Mouse (Mus musculus): ENCODE results near the gene Edn3. TPM values are rescaled to one million over a fixed set of nuclear protein-coding genes. Genes with fewer than 3 reads are reported as not detected.

Edn3 gene
- polyA plus RNA-seq (2012; rRNA removed) = 7.8 and 10.4 TPM in 2 replicates

GRCm38 (mm10) chr2:174760479-174761121 is at the start of gene Edn3:
Edn3 (plus strand) TSS chr2:174760619.
- TF ChIP-seq POLR2A (IDR thresholded peaks at IDR 0.05; ENCODE audit: borderline replicate concordance, extremely low read depth, low read depth, low read length) = no peak
- TF ChIP-seq CTCF (IDR thresholded peaks at IDR 0.05; ENCODE audit: insufficient read depth, low read length) = no peak
- 3% methylated on average over 48 of the region's 48 CpGs for WGBS
- DNase-seq = peak; percentile 49
- Histone ChIP-seq H3K4me1 (ENCODE audit: control insufficient read depth, insufficient read depth, low read length) (no peaks in the 10 kb centered on the region), H3K4me3 (replicated peaks; ENCODE audit: extremely low read depth, low read depth, low read length) (peak within 1 kb of the TSS; percentile 55)

- no peaks in the 10 kb centered on the region for H3K4me1 ChIP-seq (ENCODE audit: control insufficient read depth, insufficient read depth, low read length)
- TF ChIP-seq POLR2A (IDR thresholded peaks at IDR 0.05; ENCODE audit: borderline replicate concordance, extremely low read depth, low read depth, low read length) (no peak), CTCF (IDR thresholded peaks at IDR 0.05; ENCODE audit: insufficient read depth, low read length) (no peak)
- no peak overlapping the region for H3K4me3 ChIP-seq (replicated peaks; ENCODE audit: extremely low read depth, low read depth, low read length)
- 95% methylated on average over 1 of the region's 1 CpGs for WGBS
- DNase-seq = no peak
These were observed 48.4 kb upstream of the Edn3 start for GRCm38 (mm10) chr2:174712043-174712442.

GRCm38 (mm10) chr2:174715938-174716337 is 44.5 kb upstream of the Edn3 start:
- no peak for DNase-seq
- no peak for TF ChIP-seq CTCF (IDR thresholded peaks at IDR 0.05; ENCODE audit: insufficient read depth, low read length)
- TF ChIP-seq POLR2A (IDR thresholded peaks at IDR 0.05; ENCODE audit: borderline replicate concordance, extremely low read depth, low read depth, low read length) = no peak
- Histone ChIP-seq H3K4me1 (ENCODE audit: control insufficient read depth, insufficient read depth, low read length) (no peaks in the 10 kb centered on the region), H3K4me3 (replicated peaks; ENCODE audit: extremely low read depth, low read depth, low read length) (no peak overlapping the region)

GRCm38 (mm10) chr2:174717857-174718256 is 42.6 kb upstream of the Edn3 start:
- H3K4me3 ChIP-seq (replicated peaks; ENCODE audit: extremely low read depth, low read depth, low read length) = no peak overlapping the region
- H3K4me1 ChIP-seq (ENCODE audit: control insufficient read depth, insufficient read depth, low read length) = no peaks in the 10 kb centered on the region
- 87% methylated on average over 4 of the region's 4 CpGs for WGBS
- DNase-seq = no peak
- TF ChIP-seq CTCF (IDR thresholded peaks at IDR 0.05; ENCODE audit: insufficient read depth, low read length) = no peak
- no peak for TF ChIP-seq POLR2A (IDR thresholded peaks at IDR 0.05; ENCODE audit: borderline replicate concordance, extremely low read depth, low read depth, low read length)

GRCm38 (mm10) chr2:174727114-174727823 is 33.1 kb upstream of the Edn3 start:
- WGBS = 89% methylated on average over 10 of the region's 10 CpGs
- H3K4me1 ChIP-seq (ENCODE audit: control insufficient read depth, insufficient read depth, low read length) = no peaks in the 10 kb centered on the region
- DNase-seq = no peak
- H3K4me3 ChIP-seq (replicated peaks; ENCODE audit: extremely low read depth, low read depth, low read length) = no peak overlapping the region
- TF ChIP-seq POLR2A (IDR thresholded peaks at IDR 0.05; ENCODE audit: borderline replicate concordance, extremely low read depth, low read depth, low read length) (no peak), CTCF (IDR thresholded peaks at IDR 0.05; ENCODE audit: insufficient read depth, low read length) (no peak)

GRCm38 (mm10) chr2:174731939-174732338 is 28.5 kb upstream of the Edn3 start:
- no peak for TF ChIP-seq CTCF (IDR thresholded peaks at IDR 0.05; ENCODE audit: insufficient read depth, low read length)
- no peak for TF ChIP-seq POLR2A (IDR thresholded peaks at IDR 0.05; ENCODE audit: borderline replicate concordance, extremely low read depth, low read depth, low read length)
- H3K4me1 ChIP-seq (ENCODE audit: control insufficient read depth, insufficient read depth, low read length) = no peaks in the 10 kb centered on the region
- H3K4me3 ChIP-seq (replicated peaks; ENCODE audit: extremely low read depth, low read depth, low read length) = no peak overlapping the region
- no peak for DNase-seq
- WGBS = 69% methylated on average over 5 of the region's 5 CpGs

- H3K4me1 ChIP-seq (ENCODE audit: control insufficient read depth, insufficient read depth, low read length) = no peaks in the 10 kb centered on the region
- no peak overlapping the region for H3K4me3 ChIP-seq (replicated peaks; ENCODE audit: extremely low read depth, low read depth, low read length)
- no peak for DNase-seq
- 97% methylated on average over 1 of the region's 1 CpGs for WGBS
- TF ChIP-seq POLR2A (IDR thresholded peaks at IDR 0.05; ENCODE audit: borderline replicate concordance, extremely low read depth, low read depth, low read length) = no peak
- TF ChIP-seq CTCF (IDR thresholded peaks at IDR 0.05; ENCODE audit: insufficient read depth, low read length) = no peak
These were observed 25.1 kb upstream of the Edn3 start for GRCm38 (mm10) chr2:174735270-174735669.

- no peak for TF ChIP-seq CTCF (IDR thresholded peaks at IDR 0.05; ENCODE audit: insufficient read depth, low read length)
- TF ChIP-seq POLR2A (IDR thresholded peaks at IDR 0.05; ENCODE audit: borderline replicate concordance, extremely low read depth, low read depth, low read length) = no peak
- WGBS = 90% methylated on average over 1 of the region's 1 CpGs
- no peak for DNase-seq
These were observed 13.2 kb upstream of the Edn3 start for GRCm38 (mm10) chr2:174747182-174747581.

GRCm38 (mm10) chr2:174748381-174748780 is 12.0 kb upstream of the Edn3 start:
- WGBS = 59% methylated on average over 8 of the region's 8 CpGs
- H3K4me3 ChIP-seq (replicated peaks; ENCODE audit: extremely low read depth, low read depth, low read length) = no peak overlapping the region
- no peaks in the 10 kb centered on the region for H3K4me1 ChIP-seq (ENCODE audit: control insufficient read depth, insufficient read depth, low read length)
- no peak for DNase-seq
- TF ChIP-seq CTCF (IDR thresholded peaks at IDR 0.05; ENCODE audit: insufficient read depth, low read length) (no peak), POLR2A (IDR thresholded peaks at IDR 0.05; ENCODE audit: borderline replicate concordance, extremely low read depth, low read depth, low read length) (no peak)

More at GRCm38 (mm10) chr2:174747182-174747581, 13.2 kb upstream of the Edn3 start:
- H3K4me3 ChIP-seq (replicated peaks; ENCODE audit: extremely low read depth, low read depth, low read length) = no peak overlapping the region
- H3K4me1 ChIP-seq (ENCODE audit: control insufficient read depth, insufficient read depth, low read length) = no peaks in the 10 kb centered on the region

GRCm38 (mm10) chr2:174753197-174753596 is 7.2 kb upstream of the Edn3 start:
- DNase-seq = no peak
- WGBS = 100% methylated on average over 1 of the region's 1 CpGs
- H3K4me3 ChIP-seq (replicated peaks; ENCODE audit: extremely low read depth, low read depth, low read length) = no peak overlapping the region
- H3K4me1 ChIP-seq (ENCODE audit: control insufficient read depth, insufficient read depth, low read length) = no peaks in the 10 kb centered on the region
- TF ChIP-seq CTCF (IDR thresholded peaks at IDR 0.05; ENCODE audit: insufficient read depth, low read length) (no peak), POLR2A (IDR thresholded peaks at IDR 0.05; ENCODE audit: borderline replicate concordance, extremely low read depth, low read depth, low read length) (no peak)

Measured in lung, adult 2 months (tissue).